Mouse (Mus musculus) small intestine, adult 2 months (tissue): ENCODE measurements at regions not wholly inside any gene's neighbourhood (a gene's known extent, or its start where the extent isn't known, plus 50 kb on each side); places are given as distances from the start of the nearest gene placed in this dataset.

Experiments used
- CTCF ChIP-seq: fragments of 200-500 bp; IDR thresholded peaks from 2 replicates; pipeline ENCODE4 v1.5.1; 2012; ENCODE audit warnings: low read depth, mild to moderate bottlenecking, control low read depth, inconsistent platforms, low read length, moderate library complexity, mixed read lengths; ENCODE audit not compliant: insufficient replicate concordance, insufficient read length; ENCODE audit errors: extremely low read depth
- POLR2A ChIP-seq: fragments of 200-500 bp; IDR thresholded peaks from 2 replicates; pipeline ENCODE4 v1.6.1; 2012; ENCODE audit warnings: low read depth, mild to moderate bottlenecking, control low read depth, inconsistent platforms, low read length, moderate library complexity

- TF ChIP-seq CTCF (no peak), POLR2A (no peak)
Measured at GRCm38 (mm10) chr13:102510733-102511279, 182.6 kb upstream of the Cd180 start.
